Mouse (Mus musculus): ENCODE data around the gene Tamm41. TPM values are rescaled to one million over a fixed set of nuclear protein-coding genes. Genes with fewer than 3 reads are reported as not detected.
A peak's percentile ranks its signal among the peaks of the same experiment; 100 is the strongest.

Gene Tamm41
- 17.5 and 19.7 TPM in 2 replicates for polyA plus RNA-seq (2015; fragmentation: Nextera tagmentation; extraction: Ambion mirVana)

- Histone ChIP-seq H3K9me3 (replicated peaks; ENCODE audit: control insufficient read depth, low read length) (no peaks in the 10 kb centered on the region), H3K27me3 (ENCODE audit: control insufficient read depth, insufficient read depth, low read depth, low read length) (no peaks in the 10 kb centered on the region), H3K4me1 (ENCODE audit: control insufficient read depth, low read depth, low read length) (peaks cover 7% of the 10 kb centered on the region), H3K4me3 (ENCODE audit: low read depth, low read length) (peak within 1 kb of the TSS; percentile 89), H3K9ac (ENCODE audit: low read depth, low read length) (peak within 1 kb of the TSS; percentile 82), H3K27ac (ENCODE audit: low read length) (0 out of 2 replicates have a peak within 1 kb of the TSS, but pooled peaks have one; percentile 7), H3K4me2 (ENCODE audit: low read depth, low read length) (peak within 1 kb of the TSS; percentile 81), H3K36me3 (ENCODE audit: control insufficient read depth, insufficient read depth) (no peaks in the 10 kb centered on the region; the same call in 1 of the 2 replicates)
- WGBS (ENCODE audit: insufficient replicate concordance) = under 1% methylated on average over 57 of the region's 57 CpGs
- ATAC-seq (ENCODE audit: low read depth) = peak; percentile 90
These were observed at the start of gene Tamm41 for GRCm38 (mm10) chr6:115037103-115038094. TSS of gene Tamm41 (minus strand) at chr6:115037876.

- Histone ChIP-seq H3K4me1 (ENCODE audit: control insufficient read depth, low read depth, low read length) (no peaks in the 10 kb centered on the region), H3K9me3 (replicated peaks; ENCODE audit: control insufficient read depth, low read length) (no peaks in the 10 kb centered on the region), H3K4me3 (ENCODE audit: low read depth, low read length) (no peak overlapping the region), H3K9ac (ENCODE audit: low read depth, low read length) (no peak overlapping the region), H3K27me3 (ENCODE audit: control insufficient read depth, insufficient read depth, low read depth, low read length) (no peaks in the 10 kb centered on the region), H3K27ac (ENCODE audit: low read length) (no peak overlapping the region), H3K36me3 (ENCODE audit: control insufficient read depth, insufficient read depth) (no peaks in the 10 kb centered on the region), H3K4me2 (ENCODE audit: low read depth, low read length) (no peak overlapping the region)
- 52% methylated on average over 9 of the region's 9 CpGs for WGBS (ENCODE audit: insufficient replicate concordance)
- no peak for ATAC-seq (ENCODE audit: low read depth)
These were observed 47.7 kb upstream of the Tamm41 start for GRCm38 (mm10) chr6:115085274-115085841.

GRCm38 (mm10) chr6:115076781-115077575 is 39.3 kb upstream of the Tamm41 start:
- H3K36me3 ChIP-seq (ENCODE audit: control insufficient read depth, insufficient read depth) = no peaks in the 10 kb centered on the region
- no peak overlapping the region for H3K4me2 ChIP-seq (ENCODE audit: low read depth, low read length)
- ATAC-seq (ENCODE audit: low read depth) = no peak
- WGBS (ENCODE audit: insufficient replicate concordance) = 43% methylated on average over 9 of the region's 9 CpGs
- no peaks in the 10 kb centered on the region for H3K9me3 ChIP-seq (replicated peaks; ENCODE audit: control insufficient read depth, low read length)
- H3K27me3 ChIP-seq (ENCODE audit: control insufficient read depth, insufficient read depth, low read depth, low read length) = no peaks in the 10 kb centered on the region
- H3K27ac ChIP-seq (ENCODE audit: low read length) = no peak overlapping the region
- no peak overlapping the region for H3K4me3 ChIP-seq (ENCODE audit: low read depth, low read length)
- H3K4me1 ChIP-seq (ENCODE audit: control insufficient read depth, low read depth, low read length) = no peaks in the 10 kb centered on the region
- H3K9ac ChIP-seq (ENCODE audit: low read depth, low read length) = no peak overlapping the region

DNA sequence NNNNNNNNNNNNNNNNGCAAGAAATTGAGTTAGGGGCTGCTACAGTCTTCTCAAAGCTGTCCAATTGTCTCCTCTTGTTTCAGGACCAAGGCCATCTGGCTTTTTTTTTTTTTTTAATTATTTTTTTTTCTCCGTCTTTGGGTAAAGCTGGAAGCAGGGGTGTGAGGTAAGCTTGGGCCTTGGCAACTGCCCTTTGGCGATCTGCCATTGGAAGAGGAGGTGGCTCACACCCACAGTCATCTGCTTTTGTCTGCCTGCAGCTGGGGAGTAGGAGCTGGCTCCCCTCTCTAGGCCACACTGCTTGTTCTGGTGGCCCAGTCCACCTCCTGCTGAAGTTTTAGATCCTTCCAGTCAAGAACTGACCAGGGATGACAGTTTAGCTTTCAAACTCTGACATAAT is 34.3 kb upstream of the Tamm41 start:
- Histone ChIP-seq H3K9ac (ENCODE audit: low read depth, low read length) (no peak overlapping the region), H3K4me1 (ENCODE audit: control insufficient read depth, low read depth, low read length) (no peaks in the 10 kb centered on the region), H3K27me3 (ENCODE audit: control insufficient read depth, insufficient read depth, low read depth, low read length) (no peaks in the 10 kb centered on the region), H3K9me3 (replicated peaks; ENCODE audit: control insufficient read depth, low read length) (no peaks in the 10 kb centered on the region), H3K4me2 (ENCODE audit: low read depth, low read length) (no peak overlapping the region), H3K36me3 (ENCODE audit: control insufficient read depth, insufficient read depth) (no peaks in the 10 kb centered on the region), H3K27ac (ENCODE audit: low read length) (no peak overlapping the region), H3K4me3 (ENCODE audit: low read depth, low read length) (no peak overlapping the region)
- ATAC-seq (ENCODE audit: low read depth) = no peak
- WGBS (ENCODE audit: insufficient replicate concordance) = 57% methylated on average over 2 of the region's 2 CpGs

- no peaks in the 10 kb centered on the region for H3K9me3 ChIP-seq (replicated peaks; ENCODE audit: control insufficient read depth, low read length)
- WGBS (ENCODE audit: insufficient replicate concordance) = 34% methylated on average over 13 of the region's 13 CpGs
- no peak overlapping the region for H3K27ac ChIP-seq (ENCODE audit: low read length)
- H3K4me3 ChIP-seq (ENCODE audit: low read depth, low read length) = no peak overlapping the region
- no peak overlapping the region for H3K4me2 ChIP-seq (ENCODE audit: low read depth, low read length)
- H3K9ac ChIP-seq (ENCODE audit: low read depth, low read length) = no peak overlapping the region
- H3K36me3 ChIP-seq (ENCODE audit: control insufficient read depth, insufficient read depth) = no peaks in the 10 kb centered on the region
- H3K4me1 ChIP-seq (ENCODE audit: control insufficient read depth, low read depth, low read length) = no peaks in the 10 kb centered on the region
- no peaks in the 10 kb centered on the region for H3K27me3 ChIP-seq (ENCODE audit: control insufficient read depth, insufficient read depth, low read depth, low read length)
- ATAC-seq (ENCODE audit: low read depth) = no peak
These were observed 27.9 kb upstream of the Tamm41 start for GRCm38 (mm10) chr6:115065411-115066241.

DNA sequence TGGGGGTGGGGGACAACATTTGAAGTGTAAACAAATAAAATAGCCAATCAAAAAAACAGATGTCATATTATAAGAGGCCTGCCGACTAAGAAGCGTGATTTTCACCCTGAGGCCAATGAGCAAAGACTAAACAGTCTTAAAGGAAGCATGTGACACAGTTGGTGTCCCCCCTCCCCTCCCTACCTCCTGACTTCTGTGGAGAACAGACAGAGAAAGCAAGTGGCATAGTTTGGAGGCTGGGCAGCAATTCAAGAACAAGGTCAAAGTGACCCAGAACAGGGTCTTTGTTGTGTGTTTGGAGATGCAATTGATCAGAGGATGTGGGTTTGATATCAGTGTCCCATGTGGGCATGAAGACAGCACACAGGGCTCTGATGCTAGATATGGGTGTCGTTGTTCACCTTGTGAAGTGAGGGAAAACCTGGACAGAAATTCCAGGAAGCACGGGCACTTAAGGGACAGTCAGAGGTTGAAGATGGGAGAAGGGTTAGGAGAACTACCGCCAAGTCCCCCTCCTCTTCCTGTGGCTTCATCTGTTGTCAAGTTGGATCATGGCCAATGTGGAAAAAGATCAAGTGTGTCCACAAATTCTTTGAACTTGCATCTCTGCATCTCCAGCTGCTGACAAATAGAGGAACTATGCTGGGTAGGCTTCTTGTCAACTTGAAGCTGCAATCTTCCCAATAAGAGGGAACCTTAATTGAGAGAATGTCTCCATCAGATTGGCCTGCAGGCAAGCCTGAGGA is 25.1 kb upstream of the Tamm41 start:
- WGBS (ENCODE audit: insufficient replicate concordance) = 55% methylated on average over 5 of the region's 5 CpGs
- Histone ChIP-seq H3K9ac (ENCODE audit: low read depth, low read length) (no peak overlapping the region), H3K4me1 (ENCODE audit: control insufficient read depth, low read depth, low read length) (no peaks in the 10 kb centered on the region), H3K9me3 (replicated peaks; ENCODE audit: control insufficient read depth, low read length) (no peaks in the 10 kb centered on the region), H3K36me3 (ENCODE audit: control insufficient read depth, insufficient read depth) (no peaks in the 10 kb centered on the region), H3K27ac (ENCODE audit: low read length) (no peak overlapping the region), H3K27me3 (ENCODE audit: control insufficient read depth, insufficient read depth, low read depth, low read length) (no peaks in the 10 kb centered on the region), H3K4me2 (ENCODE audit: low read depth, low read length) (no peak overlapping the region), H3K4me3 (ENCODE audit: low read depth, low read length) (no peak overlapping the region)
- ATAC-seq (ENCODE audit: low read depth) = no peak

DNA sequence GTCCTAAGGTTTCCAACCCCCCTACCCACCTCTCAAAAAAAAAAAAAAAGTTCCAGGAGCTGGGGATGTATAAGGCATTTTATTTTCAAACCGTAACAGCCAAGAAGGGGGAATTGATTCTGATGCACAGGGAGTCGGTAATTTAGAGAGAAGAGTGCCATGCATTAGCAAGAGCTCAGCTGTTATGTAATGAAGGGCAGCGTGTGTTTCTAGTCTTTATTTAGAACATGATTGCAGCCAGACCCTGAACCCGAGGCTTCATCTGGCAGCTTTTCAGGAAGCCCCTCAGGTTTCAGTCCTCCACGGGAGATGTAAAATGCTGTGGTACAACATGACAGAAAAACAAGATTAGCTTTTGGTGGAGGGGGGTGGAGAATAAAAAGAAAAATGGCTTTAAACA is 21.6 kb upstream of the Tamm41 start:
- H3K9me3 ChIP-seq (replicated peaks; ENCODE audit: control insufficient read depth, low read length) = no peaks in the 10 kb centered on the region
- H3K27me3 ChIP-seq (ENCODE audit: control insufficient read depth, insufficient read depth, low read depth, low read length) = no peaks in the 10 kb centered on the region
- H3K27ac ChIP-seq (ENCODE audit: low read length) = no peak overlapping the region
- ATAC-seq (ENCODE audit: low read depth) = no peak
- no peak overlapping the region for H3K4me3 ChIP-seq (ENCODE audit: low read depth, low read length)
- no peak overlapping the region for H3K4me2 ChIP-seq (ENCODE audit: low read depth, low read length)
- WGBS (ENCODE audit: insufficient replicate concordance) = 36% methylated on average over 5 of the region's 5 CpGs
- H3K4me1 ChIP-seq (ENCODE audit: control insufficient read depth, low read depth, low read length) = no peaks in the 10 kb centered on the region
- H3K36me3 ChIP-seq (ENCODE audit: control insufficient read depth, insufficient read depth) = no peaks in the 10 kb centered on the region
- H3K9ac ChIP-seq (ENCODE audit: low read depth, low read length) = no peak overlapping the region

GRCm38 (mm10) chr6:115056699-115057098 is 19.0 kb upstream of the Tamm41 start:
- Histone ChIP-seq H3K27me3 (ENCODE audit: control insufficient read depth, insufficient read depth, low read depth, low read length) (no peaks in the 10 kb centered on the region), H3K4me2 (ENCODE audit: low read depth, low read length) (no peak overlapping the region), H3K9ac (ENCODE audit: low read depth, low read length) (no peak overlapping the region), H3K27ac (ENCODE audit: low read length) (no peak overlapping the region), H3K9me3 (replicated peaks; ENCODE audit: control insufficient read depth, low read length) (no peaks in the 10 kb centered on the region), H3K4me3 (ENCODE audit: low read depth, low read length) (no peak overlapping the region), H3K4me1 (ENCODE audit: control insufficient read depth, low read depth, low read length) (no peaks in the 10 kb centered on the region), H3K36me3 (ENCODE audit: control insufficient read depth, insufficient read depth) (no peaks in the 10 kb centered on the region)
- ATAC-seq (ENCODE audit: low read depth) = no peak
- 7% methylated on average over 2 of the region's 2 CpGs for WGBS (ENCODE audit: insufficient replicate concordance)

All from liver, embryonic 16.5 days (tissue).